In the genomic region with DNA sequence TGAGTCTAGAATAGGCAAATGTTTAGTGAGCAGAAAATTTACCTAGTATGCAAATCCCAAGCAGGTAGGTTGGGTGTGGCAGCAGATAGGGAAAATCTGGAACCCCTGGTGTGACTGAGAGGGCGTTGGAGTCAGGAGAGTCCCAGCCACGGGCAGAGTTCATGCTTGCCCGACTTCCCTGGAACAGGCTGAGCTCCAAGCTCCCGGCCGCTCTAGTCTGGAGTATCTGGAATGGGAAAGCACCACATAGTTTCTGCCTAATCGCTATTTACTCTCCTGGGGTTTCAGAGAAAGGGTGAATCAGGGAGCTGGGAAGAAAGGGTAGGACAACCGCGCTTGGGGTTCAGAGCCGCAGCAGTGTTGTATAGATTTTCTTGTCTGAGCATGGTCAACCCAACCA, we compare ENCODE assay signal across 12 mouse cellular contexts.
"Had no signal": no experiment of that assay in that cellular context is flagged by ENCODE, and none has a peak within 500 bp of the region (broad histone marks: within the 10 kb centered on the region; RNA-seq: fewer than 3 reads in every experiment).

No protein-coding gene starts in this region.

- H3K27ac ChIP-seq: limb, embryonic 13.5 days; liver, embryonic 15.5 days had no signal

- H3K36me3 ChIP-seq: limb, embryonic 13.5 days; liver, embryonic 15.5 days; neural tube, embryonic 15.5 days had no signal

- H3K4me3 ChIP-seq: limb, embryonic 13.5 days; liver, embryonic 15.5 days; myocyte; neural tube, embryonic 15.5 days had no signal

- H3K9ac ChIP-seq: limb, embryonic 13.5 days; liver, embryonic 15.5 days; lung, embryonic 14.5 days; neural tube, embryonic 15.5 days had no signal

- H3K4me2 ChIP-seq: limb, embryonic 13.5 days; liver, embryonic 11.5 days; liver, embryonic 15.5 days; lung, embryonic 14.5 days had no signal

- H3K27me3 ChIP-seq: liver, embryonic 15.5 days; neural tube, embryonic 15.5 days had no signal

- DNase-seq: layer of hippocampus, adult 9-11 months; left cerebral cortex, postnatal 4 days; lung, embryonic 14.5 days; lung, postnatal 14 days; right cerebral cortex, adult 18-20 months; right cerebral cortex, postnatal 25 days; thymus, postnatal 4 days had no signal

- H3K9me3 ChIP-seq: limb, embryonic 13.5 days; liver, embryonic 15.5 days; neural tube, embryonic 15.5 days had no signal
